Mouse (Mus musculus): Measurements from ENCODE around the gene B3galt6. TPM values are rescaled to one million over a fixed set of nuclear protein-coding genes. Genes with fewer than 3 reads are reported as not detected.

B3galt6 gene
- polyA plus RNA-seq (2012; rRNA removed) (11.3 and 15.2 TPM in 2 replicates), polyA plus RNA-seq (2014; fragmentation: Nextera tagmentation; extraction: Ambion mirVana) (17.0 and 18.8 TPM in 2 replicates)

- TF ChIP-seq POLR2A (IDR thresholded peaks at IDR 0.05; ENCODE audit: borderline replicate concordance, extremely low read depth, insufficient read depth, insufficient read length), result peak; percentile 81; the same call in 1 of the 2 replicates
- peak within 1 kb of the TSS; percentile 88 for H3K9ac ChIP-seq (ENCODE audit: low read depth, low read length, severe bottlenecking)
- no peaks in the 10 kb centered on the region for H3K9me3 ChIP-seq (ENCODE audit: control insufficient read depth, low read length)
- H3K4me1 ChIP-seq (ENCODE audit: control insufficient read depth, insufficient read depth, low read length), result peaks cover 19% of the 10 kb centered on the region
- H3K36me3 ChIP-seq (ENCODE audit: control insufficient read depth, insufficient read depth, low read length), result peaks cover 16% of the 10 kb centered on the region
- no peaks in the 10 kb centered on the region for H3K27me3 ChIP-seq (ENCODE audit: control insufficient read depth, insufficient read depth, low read length)
- DNase-seq (ENCODE audit: low spot score) (peak; percentile 67), ATAC-seq (ENCODE audit: low FRiP score, low read depth) (peak; percentile 80)
- WGBS, result 1% methylated on average over 73 of the region's 99 CpGs
- peak within 1 kb of the TSS; percentile 95 for H3K27ac ChIP-seq (replicated peaks; ENCODE audit: low read depth, low read length)
- peak within 1 kb of the TSS; percentile 88 for H3K4me3 ChIP-seq (replicated peaks; ENCODE audit: low read length)
- H3K4me2 ChIP-seq (replicated peaks; ENCODE audit: low read depth, low read length, severe bottlenecking), result peak within 1 kb of the TSS; percentile 98
These were observed at the start of gene B3galt6, which contains the start of gene Sdf4 for GRCm38 (mm10) chr4:155992241-155992905. B3galt6 (minus strand) TSS chr4:155992649. Sdf4 (plus strand) TSS chr4:155992872.

GRCm38 (mm10) chr4:156034901-156035300 is 42.5 kb upstream of the B3galt6 start:
- no peaks in the 10 kb centered on the region for H3K36me3 ChIP-seq (ENCODE audit: control insufficient read depth, insufficient read depth, low read length)
- no peak for DNase-seq (ENCODE audit: low spot score)
- no peak overlapping the region for H3K9ac ChIP-seq (ENCODE audit: low read depth, low read length, severe bottlenecking)
- TF ChIP-seq POLR2A (IDR thresholded peaks at IDR 0.05; ENCODE audit: borderline replicate concordance, extremely low read depth, insufficient read depth, insufficient read length), result no peak
- peaks cover 18% of the 10 kb centered on the region for H3K4me1 ChIP-seq (ENCODE audit: control insufficient read depth, insufficient read depth, low read length)
- H3K27me3 ChIP-seq (ENCODE audit: control insufficient read depth, insufficient read depth, low read length), result peaks cover 24% of the 10 kb centered on the region
- WGBS, result 10% methylated on average over 25 of the region's 25 CpGs
- peak overlapping the region; percentile 18 for H3K4me3 ChIP-seq (replicated peaks; ENCODE audit: low read length)
- peak overlapping the region; percentile 31 for H3K4me2 ChIP-seq (replicated peaks; ENCODE audit: low read depth, low read length, severe bottlenecking)
- H3K9me3 ChIP-seq (ENCODE audit: control insufficient read depth, low read length), result no peaks in the 10 kb centered on the region
- no peak overlapping the region for H3K27ac ChIP-seq (replicated peaks; ENCODE audit: low read depth, low read length)
- ATAC-seq (ENCODE audit: low FRiP score, low read depth), result no peak

GRCm38 (mm10) chr4:156034301-156034700 is 41.9 kb upstream of the B3galt6 start:
- H3K9ac ChIP-seq (ENCODE audit: low read depth, low read length, severe bottlenecking), result no peak overlapping the region
- H3K27ac ChIP-seq (replicated peaks; ENCODE audit: low read depth, low read length), result no peak overlapping the region
- no peak for DNase-seq (ENCODE audit: low spot score)
- TF ChIP-seq POLR2A (IDR thresholded peaks at IDR 0.05; ENCODE audit: borderline replicate concordance, extremely low read depth, insufficient read depth, insufficient read length), result no peak
- peaks cover 18% of the 10 kb centered on the region for H3K4me1 ChIP-seq (ENCODE audit: control insufficient read depth, insufficient read depth, low read length)
- no peaks in the 10 kb centered on the region for H3K9me3 ChIP-seq (ENCODE audit: control insufficient read depth, low read length)
- peak overlapping the region; percentile 31; the same call in 1 of the 2 replicates for H3K4me2 ChIP-seq (replicated peaks; ENCODE audit: low read depth, low read length, severe bottlenecking)
- no peaks in the 10 kb centered on the region for H3K36me3 ChIP-seq (ENCODE audit: control insufficient read depth, insufficient read depth, low read length)
- ATAC-seq (ENCODE audit: low FRiP score, low read depth), result no peak
- H3K4me3 ChIP-seq (replicated peaks; ENCODE audit: low read length), result peak overlapping the region; percentile 18
- peaks cover 24% of the 10 kb centered on the region for H3K27me3 ChIP-seq (ENCODE audit: control insufficient read depth, insufficient read depth, low read length)
- 67% methylated on average over 4 of the region's 4 CpGs for WGBS

- Histone ChIP-seq H3K4me3 (replicated peaks; ENCODE audit: low read length) (no peak overlapping the region), H3K36me3 (ENCODE audit: control insufficient read depth, insufficient read depth, low read length) (no peaks in the 10 kb centered on the region), H3K9me3 (ENCODE audit: control insufficient read depth, low read length) (no peaks in the 10 kb centered on the region), H3K9ac (ENCODE audit: low read depth, low read length, severe bottlenecking) (no peak overlapping the region), H3K27ac (replicated peaks; ENCODE audit: low read depth, low read length) (no peak overlapping the region), H3K4me2 (replicated peaks; ENCODE audit: low read depth, low read length, severe bottlenecking) (no peak overlapping the region), H3K27me3 (ENCODE audit: control insufficient read depth, insufficient read depth, low read length) (peaks cover 24% of the 10 kb centered on the region), H3K4me1 (ENCODE audit: control insufficient read depth, insufficient read depth, low read length) (peaks cover 18% of the 10 kb centered on the region)
- WGBS, result 47% methylated on average over 6 of the region's 6 CpGs
- DNase-seq (ENCODE audit: low spot score), result peak; percentile 51
- no peak for TF ChIP-seq POLR2A (IDR thresholded peaks at IDR 0.05; ENCODE audit: borderline replicate concordance, extremely low read depth, insufficient read depth, insufficient read length)
- no peak for ATAC-seq (ENCODE audit: low FRiP score, low read depth)
These were observed 41.1 kb upstream of the B3galt6 start for GRCm38 (mm10) chr4:156033476-156034119.

- peaks cover 5% of the 10 kb centered on the region; the same call in 1 of the 2 replicates for H3K36me3 ChIP-seq (ENCODE audit: control insufficient read depth, insufficient read depth, low read length)
- TF ChIP-seq POLR2A (IDR thresholded peaks at IDR 0.05; ENCODE audit: borderline replicate concordance, extremely low read depth, insufficient read depth, insufficient read length), result no peak
- H3K27me3 ChIP-seq (ENCODE audit: control insufficient read depth, insufficient read depth, low read length), result peaks cover 24% of the 10 kb centered on the region
- no peak overlapping the region for H3K4me3 ChIP-seq (replicated peaks; ENCODE audit: low read length)
- H3K4me1 ChIP-seq (ENCODE audit: control insufficient read depth, insufficient read depth, low read length), result peaks cover 18% of the 10 kb centered on the region
- ATAC-seq (ENCODE audit: low FRiP score, low read depth) (no peak), DNase-seq (ENCODE audit: low spot score) (no peak)
- H3K27ac ChIP-seq (replicated peaks; ENCODE audit: low read depth, low read length), result peak overlapping the region; percentile 89; the same call in 1 of the 2 replicates
- no peak overlapping the region for H3K9ac ChIP-seq (ENCODE audit: low read depth, low read length, severe bottlenecking)
- 77% methylated on average over 4 of the region's 4 CpGs for WGBS
- no peaks in the 10 kb centered on the region for H3K9me3 ChIP-seq (ENCODE audit: control insufficient read depth, low read length)
- peak overlapping the region; percentile 80 for H3K4me2 ChIP-seq (replicated peaks; ENCODE audit: low read depth, low read length, severe bottlenecking)
These were observed 40.4 kb upstream of the B3galt6 start for GRCm38 (mm10) chr4:156032856-156033255.
